Mouse (Mus musculus): Measurements from ENCODE around the gene Mcrip2.

DNA sequence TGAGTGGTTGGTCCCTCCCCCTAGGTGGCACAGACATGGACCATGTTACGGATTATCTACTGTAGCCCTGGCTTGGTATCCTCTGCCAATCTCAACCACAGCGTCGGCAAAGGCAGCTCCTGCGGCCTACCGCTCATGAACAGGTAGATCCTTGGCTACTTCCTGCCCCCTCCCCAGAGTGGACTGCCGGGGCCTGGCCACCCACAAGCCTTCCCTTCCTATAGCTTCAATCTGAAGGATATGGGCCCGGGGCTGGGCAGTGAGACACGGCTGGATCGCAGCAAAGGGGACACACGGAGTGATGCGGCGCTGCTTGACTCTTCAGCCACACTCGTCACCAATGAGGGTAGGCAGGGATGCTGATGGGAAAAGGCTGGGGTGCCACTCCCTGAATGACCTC is 41.6 kb downstream of the Mcrip2 start:
- TF ChIP-seq CTCF (IDR thresholded peaks at IDR 0.05; ENCODE audit: extremely low read depth, insufficient read depth, insufficient read length, insufficient replicate concordance) = no peak
- no peak for TF ChIP-seq POLR2A (IDR thresholded peaks at IDR 0.05; ENCODE audit: low read depth, low read length)

All from spleen, adult 2 months (tissue).